Mouse (Mus musculus): Measurements from ENCODE around the gene Vtcn1.

Vtcn1 gene

GRCm38 (mm10) chr3:100920611-100921140 lies 95.4 kb downstream of the Vtcn1 start:
- DNase-seq (ENCODE audit: low read depth, low spot score) = no peak

GRCm38 (mm10) chr3:100921825-100922505 lies 96.7 kb downstream of the Vtcn1 start, which contains the start of gene Trim45:
Gene Trim45, plus strand, starts transcription at chr3:100922202.
- DNase-seq (ENCODE audit: low read depth, low spot score) = peak; percentile 100

DNA sequence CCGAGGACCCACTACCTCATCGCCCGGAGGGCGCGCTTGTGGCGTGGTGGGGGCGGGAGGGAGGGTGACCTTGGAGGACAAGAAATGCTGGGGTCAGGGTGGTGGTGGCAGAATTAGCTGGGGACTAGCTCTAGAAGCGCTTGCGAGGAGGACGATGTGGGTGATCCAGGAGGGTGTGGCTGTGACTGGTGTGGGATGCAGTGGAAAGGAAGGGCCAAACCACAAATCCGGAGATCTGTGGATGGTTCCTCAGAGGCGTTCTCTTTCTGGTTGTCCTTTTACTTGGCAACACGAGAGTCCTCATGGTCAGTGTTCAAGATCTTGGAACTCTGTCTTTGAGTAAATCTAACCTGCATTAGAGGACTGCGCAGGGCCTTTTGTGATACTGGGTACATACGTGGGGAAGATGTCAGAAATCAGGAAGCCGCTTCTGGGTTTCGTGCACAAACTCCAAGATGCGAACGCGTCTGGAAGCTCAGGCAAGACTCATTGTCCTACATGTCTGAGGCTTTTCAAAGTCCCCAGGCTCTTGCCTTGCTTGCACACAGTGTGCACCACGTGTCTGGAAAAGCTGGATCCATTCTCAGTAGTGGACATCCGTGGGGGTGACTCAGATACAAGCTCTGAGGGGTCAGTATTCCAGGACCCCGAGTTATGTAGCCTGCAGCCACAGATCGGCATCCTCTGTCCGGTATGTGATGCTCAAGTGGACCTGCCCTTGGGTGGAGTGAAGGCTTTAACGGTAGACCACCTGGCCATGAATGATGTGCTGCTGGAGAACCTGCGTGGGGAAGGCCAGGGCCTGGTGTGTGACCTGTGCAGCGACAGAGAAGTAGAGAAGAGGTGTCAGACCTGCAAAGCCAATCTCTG lies 97.5 kb downstream of the Vtcn1 start:
- DNase-seq (ENCODE audit: low read depth, low spot score) = no peak

GRCm38 (mm10) chr3:100924065-100924732 lies 98.9 kb downstream of the Vtcn1 start:
- no peak for DNase-seq (ENCODE audit: low read depth, low spot score)

GRCm38 (mm10) chr3:100925176-100925575 lies 99.9 kb downstream of the Vtcn1 start:
- DNase-seq (ENCODE audit: low read depth, low spot score) = peak; percentile 56

DNA sequence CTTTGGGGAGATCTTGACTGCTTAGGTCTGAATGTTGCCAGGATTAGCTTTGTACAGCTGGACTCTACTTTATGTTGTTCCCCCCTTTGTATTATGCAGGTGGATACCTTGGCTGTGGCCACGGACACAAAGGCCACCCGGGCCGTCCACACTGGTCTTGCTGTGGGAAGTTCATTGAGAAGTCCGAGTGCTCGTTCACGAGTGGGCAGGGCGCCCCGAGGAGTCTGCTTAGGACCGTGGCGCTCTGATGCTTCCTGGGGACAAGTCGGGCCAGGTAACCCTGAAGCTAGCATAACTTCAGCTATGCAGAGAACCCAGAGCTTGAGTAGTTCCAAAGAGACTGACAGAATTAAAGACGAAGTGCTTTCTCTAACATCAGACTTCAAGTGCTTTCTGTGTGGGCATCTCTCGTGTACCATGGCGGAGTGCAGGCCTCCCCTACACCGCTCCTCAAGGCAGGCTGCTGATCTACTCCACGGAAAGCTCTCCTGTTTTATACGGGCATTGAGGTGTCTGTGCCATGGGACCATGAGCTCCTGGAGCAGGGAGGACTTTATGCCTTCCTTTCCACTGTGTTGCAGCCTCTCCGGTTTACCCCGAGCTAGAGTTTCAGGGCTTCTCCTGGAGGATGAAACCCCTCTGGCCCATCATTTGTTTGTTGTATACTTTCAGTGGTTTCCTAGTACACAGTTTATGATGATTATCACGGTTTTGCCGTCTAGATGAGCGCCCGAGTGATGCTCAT lies 106.2 kb downstream of the Vtcn1 start:
- no peak for DNase-seq (ENCODE audit: low read depth, low spot score)

DNA sequence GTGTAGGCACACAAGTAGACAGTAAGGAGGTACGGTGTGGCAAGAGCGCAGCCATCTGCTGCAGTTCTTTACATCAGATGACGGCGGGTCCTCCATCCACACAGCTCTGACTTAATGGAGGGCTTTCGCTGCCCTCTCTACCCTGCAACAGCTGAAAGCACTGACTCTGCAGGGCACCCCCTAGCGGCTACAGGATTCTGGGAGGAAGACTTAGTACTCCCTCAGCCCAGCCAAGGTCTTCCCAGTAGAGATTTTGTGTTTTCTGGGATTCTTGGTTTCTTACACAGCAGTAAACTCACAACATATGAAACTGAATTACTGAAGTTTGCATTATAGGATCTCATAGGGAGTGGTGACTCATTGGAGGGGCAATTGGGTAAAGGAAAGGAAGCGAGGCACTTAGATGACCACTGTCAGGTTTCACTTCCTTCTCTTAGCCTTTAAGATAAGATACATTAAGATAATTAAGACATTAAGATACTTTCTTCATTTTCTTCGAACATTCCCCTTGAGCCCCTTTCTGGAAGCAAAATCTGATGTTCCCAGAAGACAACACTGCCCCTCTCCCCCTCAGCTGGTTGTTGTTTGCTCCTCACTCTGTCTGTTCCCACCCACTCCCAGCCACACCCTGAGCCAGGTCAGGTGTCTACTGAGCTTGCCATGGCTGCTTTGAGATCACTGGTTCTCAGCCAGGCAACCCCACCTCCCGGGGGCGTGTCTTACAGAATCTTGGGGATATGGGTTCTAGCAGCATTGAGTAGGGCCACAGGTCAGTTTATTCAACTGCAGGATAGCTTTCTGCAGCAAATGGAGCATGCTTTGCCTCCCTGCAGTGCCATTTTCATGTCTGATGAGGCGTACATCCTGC lies 107.1 kb downstream of the Vtcn1 start:
- DNase-seq (ENCODE audit: low read depth, low spot score) = no peak

DNA sequence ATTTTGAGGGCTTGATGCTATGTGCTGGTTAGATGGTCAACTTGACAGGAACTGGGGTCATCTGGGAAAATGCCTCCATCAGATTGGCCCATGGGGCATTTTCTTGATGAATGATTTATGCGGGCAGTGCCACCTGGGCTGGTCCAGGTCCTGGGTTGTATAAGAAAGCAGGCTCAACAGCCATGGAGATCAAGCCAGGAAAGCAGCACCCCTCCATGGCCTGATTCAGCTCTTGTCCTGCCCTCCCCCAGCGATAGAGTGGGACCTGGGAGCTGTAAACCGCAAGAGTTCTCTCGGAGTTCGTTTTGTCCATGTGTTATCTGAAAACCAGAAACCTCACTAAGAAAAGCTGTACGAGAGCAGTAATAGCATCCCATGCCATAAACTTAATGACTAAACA lies 110.3 kb downstream of the Vtcn1 start:
- no peak for DNase-seq (ENCODE audit: low read depth, low spot score)

GRCm38 (mm10) chr3:100936201-100936600 lies 110.9 kb downstream of the Vtcn1 start:
- DNase-seq (ENCODE audit: low read depth, low spot score) = no peak

GRCm38 (mm10) chr3:100938211-100938610 lies 113.0 kb downstream of the Vtcn1 start:
- DNase-seq (ENCODE audit: low read depth, low spot score) = no peak

GRCm38 (mm10) chr3:100940496-100941037 lies 115.3 kb downstream of the Vtcn1 start:
- DNase-seq (ENCODE audit: low read depth, low spot score) = no peak

Measured in forelimb bud, embryonic 11.5 days (tissue).